28 mouse cellular contexts compared by ENCODE assay signal in genomic region chr9:93232562-93232961, GRCm38 (mm10).
"Had no signal": no experiment of that assay in that cellular context is flagged by ENCODE, and none has a peak within 500 bp of the region (broad histone marks: within the 10 kb centered on the region; RNA-seq: fewer than 3 reads in every experiment).

No protein-coding gene starts in this region.

- H3K27me3 ChIP-seq: limb, embryonic 12.5 days; limb, embryonic 13.5 days; limb, embryonic 15.5 days; liver, embryonic 12.5 days; liver, embryonic 13.5 days; liver, embryonic 15.5 days; lung, embryonic 15.5 days; megakaryocyte, embryonic 14.5 days; midbrain, embryonic 12.5 days; midbrain, embryonic 13.5 days; midbrain, embryonic 15.5 days; neural tube, embryonic 12.5 days; neural tube, embryonic 13.5 days had no signal

- H3K4me1 ChIP-seq: limb, embryonic 10.5 days; limb, embryonic 12.5 days; limb, embryonic 13.5 days; limb, embryonic 15.5 days; liver, embryonic 12.5 days; liver, embryonic 13.5 days; liver, embryonic 15.5 days; lung, embryonic 15.5 days; megakaryocyte, embryonic 14.5 days; midbrain, embryonic 10.5 days; midbrain, embryonic 12.5 days; midbrain, embryonic 13.5 days; midbrain, embryonic 15.5 days; neural tube, embryonic 12.5 days; neural tube, embryonic 13.5 days had no signal

- H3K4me2 ChIP-seq: limb, embryonic 12.5 days; limb, embryonic 13.5 days; limb, embryonic 15.5 days; liver, embryonic 11.5 days; liver, embryonic 12.5 days; liver, embryonic 13.5 days; liver, embryonic 15.5 days; lung, embryonic 14.5 days; lung, embryonic 15.5 days; midbrain, embryonic 11.5 days; midbrain, embryonic 12.5 days; midbrain, embryonic 13.5 days; midbrain, embryonic 15.5 days; neural tube, embryonic 12.5 days; neural tube, embryonic 13.5 days had no signal

- ATAC-seq: liver, embryonic 12.5 days; liver, postnatal 0 days; midbrain, embryonic 13.5 days; midbrain, embryonic 15.5 days; midbrain, embryonic 16.5 days had no signal

- H3K4me3 ChIP-seq: left cerebral cortex, adult 2 months; limb, embryonic 10.5 days; limb, embryonic 12.5 days; limb, embryonic 13.5 days; limb, embryonic 15.5 days; liver, embryonic 12.5 days; liver, embryonic 13.5 days; liver, embryonic 15.5 days; lung, embryonic 15.5 days; megakaryocyte, embryonic 14.5 days; midbrain, embryonic 10.5 days; midbrain, embryonic 12.5 days; midbrain, embryonic 13.5 days; midbrain, embryonic 15.5 days; myocyte; neural tube, embryonic 12.5 days; neural tube, embryonic 13.5 days had no signal

- H3K9ac ChIP-seq: limb, embryonic 12.5 days; limb, embryonic 13.5 days; limb, embryonic 15.5 days; liver, embryonic 12.5 days; liver, embryonic 13.5 days; liver, embryonic 14.5 days; liver, embryonic 15.5 days; liver, postnatal 0 days; lung, embryonic 14.5 days; lung, embryonic 15.5 days; midbrain, embryonic 12.5 days; midbrain, embryonic 13.5 days; midbrain, embryonic 15.5 days; neural tube, embryonic 12.5 days; neural tube, embryonic 13.5 days had no signal

- H3K36me3 ChIP-seq: limb, embryonic 10.5 days; limb, embryonic 12.5 days; limb, embryonic 13.5 days; limb, embryonic 15.5 days; liver, embryonic 12.5 days; liver, embryonic 13.5 days; liver, embryonic 15.5 days; lung, embryonic 15.5 days; midbrain, embryonic 10.5 days; midbrain, embryonic 12.5 days; midbrain, embryonic 13.5 days; midbrain, embryonic 15.5 days; neural tube, embryonic 12.5 days; neural tube, embryonic 13.5 days had no signal

- H3K27ac ChIP-seq: left cerebral cortex, adult 2 months; limb, embryonic 10.5 days; limb, embryonic 12.5 days; limb, embryonic 13.5 days; limb, embryonic 15.5 days; liver, embryonic 12.5 days; liver, embryonic 13.5 days; liver, embryonic 14.5 days; liver, embryonic 15.5 days; lung, embryonic 15.5 days; macrophage; midbrain, embryonic 10.5 days; midbrain, embryonic 12.5 days; midbrain, embryonic 13.5 days; midbrain, embryonic 15.5 days; neural tube, embryonic 12.5 days; neural tube, embryonic 13.5 days had no signal

- DNase-seq: left cerebral cortex, postnatal 4 days; liver; liver, embryonic 13.5 days; liver, postnatal 0 days; lung, embryonic 14.5 days; lung, postnatal 14 days; midbrain, embryonic 14.5 days had no signal

- H3K9me3 ChIP-seq: limb, embryonic 10.5 days; limb, embryonic 12.5 days; limb, embryonic 13.5 days; limb, embryonic 15.5 days; liver, embryonic 12.5 days; liver, embryonic 13.5 days; liver, embryonic 15.5 days; lung, embryonic 15.5 days; megakaryocyte, embryonic 14.5 days; midbrain, embryonic 10.5 days; midbrain, embryonic 12.5 days; midbrain, embryonic 13.5 days; midbrain, embryonic 15.5 days; neural tube, embryonic 12.5 days; neural tube, embryonic 13.5 days had no signal
